Mouse (Mus musculus): ENCODE data around the gene Tmem163. TPM values are rescaled to one million over a fixed set of nuclear protein-coding genes. Genes with fewer than 3 reads are reported as not detected.

Tmem163 gene
- polyA plus RNA-seq (2017; shearing (Covaris generic)), result not detected

DNA sequence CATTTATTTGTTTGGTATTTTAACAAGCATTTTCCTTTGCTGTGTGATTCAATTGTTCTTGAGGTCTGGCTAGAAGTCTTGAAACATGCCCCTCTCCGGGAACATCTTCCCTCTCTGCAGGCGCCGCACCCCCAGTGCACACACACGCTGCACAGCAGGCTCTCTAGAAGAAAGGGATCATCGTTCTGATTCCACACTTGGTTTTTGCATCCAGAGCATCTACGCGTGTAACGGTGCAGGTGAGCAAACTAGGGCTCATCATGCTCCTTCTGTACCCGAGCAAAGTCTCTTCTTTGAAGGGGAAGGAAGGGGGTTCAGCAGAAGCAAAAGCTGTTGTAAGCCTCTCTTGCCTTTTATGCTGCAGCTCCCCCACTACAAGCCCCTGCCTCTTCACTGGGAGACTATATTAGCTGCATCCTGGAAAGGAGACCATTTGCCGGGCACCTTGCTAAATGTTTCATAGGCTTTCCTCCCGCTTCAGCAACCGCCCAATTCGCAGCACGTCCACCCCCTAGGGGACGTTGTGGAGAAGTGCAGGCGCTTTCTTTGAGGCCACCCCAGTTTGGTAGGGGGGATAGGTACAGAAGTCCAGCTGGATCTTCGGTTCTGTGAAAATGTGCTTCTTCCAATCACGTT, at the start of gene Tmem163:
TSS of gene Tmem163 (minus strand) at position 51 of the 636 bp plus-strand sequence.

DNA sequence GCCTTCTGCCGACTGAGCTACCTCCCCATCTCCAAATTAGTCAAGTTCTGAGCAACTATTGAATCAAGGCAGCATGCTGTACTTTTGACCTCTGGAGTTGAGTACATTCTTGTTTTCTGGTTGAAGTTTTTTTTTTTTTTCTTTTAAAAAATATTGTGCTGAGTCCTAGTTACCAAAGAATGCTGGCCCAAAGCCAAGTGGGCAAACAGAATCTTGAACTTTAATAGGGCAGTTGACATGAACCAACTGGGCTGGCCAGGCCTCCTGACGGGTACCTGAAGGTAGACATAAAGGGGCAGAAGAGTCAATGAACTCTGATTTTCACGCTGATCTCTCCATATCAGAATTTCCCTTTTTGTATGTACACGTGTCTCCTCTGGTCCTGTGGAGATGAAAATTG, 49.7 kb upstream of the Tmem163 start, which contains the start of gene Acmsd:
TSS of gene Acmsd (plus strand) at position 318 of the 400 bp plus-strand sequence.

Other genes starting within 250 kb of the Tmem163 start
- gene Acmsd, start 49.9 kb upstream of the Tmem163 start, polyA plus RNA-seq (2017; shearing (Covaris generic)), result not detected
- 97.3 TPM for gene Ccnt2, start 94.6 kb upstream of the Tmem163 start, polyA plus RNA-seq (2017; shearing (Covaris generic))
- 0.11 TPM for gene Map3k19, start 175.5 kb upstream of the Tmem163 start, polyA plus RNA-seq (2017; shearing (Covaris generic))
- 70.7 TPM for gene Rab3gap1, start 189.2 kb upstream of the Tmem163 start, polyA plus RNA-seq (2017; shearing (Covaris generic))

Measured in naive thymus-derived CD4-positive, alpha-beta T cell, adult 5 months (primary cell).